Mouse (Mus musculus) G1E (cell line): ENCODE data around the gene Zzef1.

ENCODE experiments used
- CTCF ChIP-seq: IDR thresholded peaks from 2 replicates; pipeline ENCODE4 v1.5.1; 2012; ENCODE audit warnings: low read depth, low read length, inconsistent platforms, mixed read lengths
- GATA1 ChIP-seq: IDR thresholded peaks from 2 replicates; pipeline ENCODE4 v1.6.1; 2012; ENCODE audit warnings: borderline replicate concordance, low read length, inconsistent platforms, mixed read lengths
- GATA2 ChIP-seq: IDR thresholded peaks from 2 replicates; pipeline ENCODE4 v1.6.1; 2012; ENCODE audit warnings: low read depth, low read length, inconsistent platforms, borderline replicate concordance
- POLR2AphosphoS5 ChIP-seq: IDR thresholded peaks from 2 replicates; pipeline ENCODE4 v1.6.1; 2012; ENCODE audit warnings: low read depth, low read length, inconsistent platforms; ENCODE audit not compliant: insufficient replicate concordance

DNA sequence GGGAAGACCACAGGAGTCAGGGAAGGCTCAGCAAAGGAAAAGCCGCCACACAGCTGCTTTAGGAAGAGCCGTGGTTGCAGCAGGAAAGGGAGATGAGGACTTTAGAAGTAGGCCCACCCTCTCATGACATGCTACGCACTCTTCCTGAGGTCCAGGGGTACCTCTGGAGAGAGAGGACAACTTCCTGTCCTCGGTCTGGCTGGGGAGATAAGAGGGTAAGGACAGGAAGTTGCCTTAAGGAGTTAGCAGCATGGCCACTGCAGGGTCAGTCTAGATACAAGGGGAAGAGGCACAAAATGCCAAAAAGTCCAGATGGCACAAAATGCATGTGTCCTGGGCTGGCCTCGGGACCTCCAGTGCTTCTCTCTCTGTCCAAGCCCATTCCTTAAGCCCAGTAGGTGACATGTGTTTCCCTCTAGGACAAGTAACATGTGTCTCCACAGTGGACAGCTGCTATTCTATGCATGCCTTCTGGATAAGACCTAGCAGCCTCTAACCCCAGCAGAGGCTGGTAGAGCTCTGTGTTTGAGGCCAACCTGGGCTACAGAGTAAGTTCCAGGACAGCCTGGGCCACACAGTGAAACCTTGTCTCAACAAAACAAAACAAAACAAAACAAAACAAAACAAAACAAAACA is 159.4 kb downstream of the Zzef1 start:
- TF ChIP-seq CTCF: no peak
- TF ChIP-seq POLR2AphosphoS5: no peak
- no peak for TF ChIP-seq GATA2
- no peak for TF ChIP-seq GATA1
